Mouse (Mus musculus) Muller cell, postnatal 12 days (primary cell): ENCODE measurements around the gene Fkbp4.
"Not testable (repeated sequence)": the region's sequence is repeated elsewhere in the genome, so short reads cannot be mapped to it uniquely, and the experiment has no call there.

Experiments
- DNase-seq: peaks from one replicate; pipeline ENCODE4 v3.0.0-alpha.2; 2015; ENCODE audit errors: inconsistent ontology term

Gene Fkbp4

GRCm38 (mm10) chr6:128397574-128398261, 40.8 kb downstream of the Fkbp4 start:
- peak; percentile 35 for DNase-seq

- DNase-seq = no peak
These were observed 47.8 kb downstream of the Fkbp4 start for GRCm38 (mm10) chr6:128390683-128391082.

- no peak for DNase-seq
These were observed 49.3 kb downstream of the Fkbp4 start for GRCm38 (mm10) chr6:128389185-128389584.

GRCm38 (mm10) chr6:128385026-128385425, 53.5 kb downstream of the Fkbp4 start:
- DNase-seq = no peak

- no peak for DNase-seq
These were observed 54.7 kb downstream of the Fkbp4 start for GRCm38 (mm10) chr6:128383752-128384151.

- DNase-seq = no peak
These were observed 57.2 kb downstream of the Fkbp4 start for GRCm38 (mm10) chr6:128381254-128381653.

- not testable (repeated sequence) for DNase-seq
These were observed 57.8 kb downstream of the Fkbp4 start for GRCm38 (mm10) chr6:128380594-128381167.
